Mouse (Mus musculus) CD4-positive, CD25-positive, alpha-beta regulatory T cell, adult 4 months (primary cell): ENCODE results near the gene 1700025C18Rik. TPM values are rescaled to one million over a fixed set of nuclear protein-coding genes. Genes with fewer than 3 reads are reported as not detected.
A peak's percentile ranks its signal among the peaks of the same experiment; 100 is the strongest.

ENCODE experiments used
- ATAC-seq: one replicate; pipeline ENCODE4 v1.8.0; 2017
- polyA plus RNA-seq, 2 experiments: library from polyadenylated mRNA; unstranded; fragments of 100-300 nt; shearing (Covaris generic); gene quantifications; one replicate each; pipeline ENCODE4 v1.2.1; 2017

1700025C18Rik gene
- polyA plus RNA-seq, 2 experiments from 2014 or later = not detected

- peak; percentile 97 for ATAC-seq
Measured at GRCm38 (mm10) chr2:165034131-165035057, 56.2 kb downstream of the 1700025C18Rik start, which contains the start of gene Ncoa5. Gene Ncoa5, minus strand, starts transcription at chr2:165034867.

GRCm38 (mm10) chr2:165033306-165033705 lies 57.2 kb downstream of the 1700025C18Rik start:
- no peak for ATAC-seq

DNA sequence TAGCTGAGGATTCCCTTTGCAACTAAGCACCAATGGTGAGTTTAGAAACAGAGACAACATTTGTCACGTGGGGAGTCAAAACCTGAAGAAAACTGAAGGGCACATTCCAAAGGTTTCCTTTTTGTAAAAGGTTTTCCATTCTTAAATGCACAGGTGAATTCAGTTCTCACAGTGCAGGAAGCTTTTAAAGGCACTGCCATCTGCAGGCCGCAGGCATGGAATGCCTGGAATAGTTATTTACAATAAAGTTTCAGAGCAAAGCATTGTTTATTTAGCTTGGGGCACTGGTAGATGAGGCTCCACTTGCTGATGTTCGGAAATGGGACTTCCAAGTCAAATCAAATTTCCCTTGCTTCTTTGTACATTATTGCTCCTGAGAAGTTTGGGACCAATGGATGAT lies 58.0 kb downstream of the 1700025C18Rik start:
- no peak for ATAC-seq

Other genes with a start within 250 kb of the 1700025C18Rik start
- gene Pltp, start 233.0 kb downstream of the 1700025C18Rik start, polyA plus RNA-seq = under 1 TPM; 0.34 to 0.98 TPM
- 100 to 1,000 TPM; 106 to 115 TPM for gene Pcif1, start 211.4 kb downstream of the 1700025C18Rik start, polyA plus RNA-seq
- gene Zfp335, start 179.0 kb downstream of the 1700025C18Rik start, polyA plus RNA-seq = 1 to 10 TPM; 5.6 to 8.2 TPM
- gene Mmp9, start 150.0 kb downstream of the 1700025C18Rik start, polyA plus RNA-seq = 1 to 10 TPM; 2.0 to 4.1 TPM
- gene Slc12a5, start 129.9 kb downstream of the 1700025C18Rik start, polyA plus RNA-seq = under 1 TPM in 1 of 2 experiments, not detected in 1; 0.31 TPM
- 10 to 100 TPM; 28.6 to 49.0 TPM for gene Ncoa5, start 55.9 kb downstream of the 1700025C18Rik start, polyA plus RNA-seq
- 1 to 10 TPM; 1.6 to 6.0 TPM for gene Cd40, start 35.1 kb downstream of the 1700025C18Rik start, polyA plus RNA-seq
- gene Cdh22, start 144.1 kb upstream of the 1700025C18Rik start, polyA plus RNA-seq = not detected
- 10 to 100 TPM; 39.2 to 59.8 TPM for gene Slc35c2, start 197.1 kb upstream of the 1700025C18Rik start, polyA plus RNA-seq
- gene Elmo2, start 235.7 kb upstream of the 1700025C18Rik start, polyA plus RNA-seq = 10 to 100 TPM; 37.2 to 65.4 TPM